Mouse (Mus musculus) cerebellum, adult 2 months (tissue): ENCODE results near the gene Kcnh1.

Source experiments
- CTCF ChIP-seq: fragments of 200-500 bp; IDR thresholded peaks from 2 replicates; pipeline ENCODE4 v1.5.1; 2011; ENCODE audit warnings: low read depth, mild to moderate bottlenecking, control low read depth, low read length, moderate library complexity, borderline replicate concordance; ENCODE audit not compliant: insufficient read depth
- POLR2A ChIP-seq: fragments of 200-500 bp; IDR thresholded peaks from 2 replicates; pipeline ENCODE4 v1.6.1; 2011; ENCODE audit warnings: low read length, control low read depth, borderline replicate concordance; ENCODE audit not compliant: insufficient read depth

GRCm38 (mm10) chr1:192311298-192311697, 120.7 kb downstream of the Kcnh1 start:
- TF ChIP-seq POLR2A (no peak), CTCF (no peak)
